ENCODE assay signal across 8 mouse cellular contexts in genomic region chr15:83602372-83603045, GRCm38 (mm10). TPM values are rescaled to one million over a fixed set of nuclear protein-coding genes. Genes with fewer than 3 reads are reported as not detected.
DNase-seq lines count a peak whose midpoint lies in the region; ATAC-seq lines count a peak whose summit lies in the region.

No protein-coding gene starts in this region.

- H3K27ac ChIP-seq in intestine, embryonic 16.5 days (ENCODE audit: low read length): 0 out of 2 replicates have a peak overlapping the region, but pooled peaks have one; percentile 43
- no peak overlapping the region for H3K27ac ChIP-seq in midbrain, embryonic 14.5 days (replicated peaks; ENCODE audit: low read depth, low read length)
- no peak overlapping the region for H3K27ac ChIP-seq in forebrain, embryonic 11.5 days (ENCODE audit: low read depth, low read length)

- H3K4me1 ChIP-seq in intestine, embryonic 16.5 days (ENCODE audit: control insufficient read depth, insufficient read depth, low read length): no peaks in the 10 kb centered on the region; the same call in 1 of the 2 replicates
- no peaks in the 10 kb centered on the region for H3K4me1 ChIP-seq in midbrain, embryonic 14.5 days (ENCODE audit: control insufficient read depth, insufficient read depth, low read length)
- H3K4me1 ChIP-seq in forebrain, embryonic 11.5 days (replicated peaks; ENCODE audit: control insufficient read depth, insufficient read depth, low read length): no peaks in the 10 kb centered on the region

- no peaks in the 10 kb centered on the region for H3K27me3 ChIP-seq in intestine, embryonic 16.5 days (replicated peaks; ENCODE audit: control insufficient read depth, insufficient read depth, low read length)
- no peaks in the 10 kb centered on the region for H3K27me3 ChIP-seq in midbrain, embryonic 14.5 days (ENCODE audit: control insufficient read depth, insufficient read depth, low read length)
- no peaks in the 10 kb centered on the region for H3K27me3 ChIP-seq in forebrain, embryonic 11.5 days (ENCODE audit: control insufficient read depth, insufficient read depth, low read length)

- H3K9me3 ChIP-seq in intestine, embryonic 16.5 days (ENCODE audit: control insufficient read depth, low read length): no peaks in the 10 kb centered on the region
- H3K9me3 ChIP-seq in midbrain, embryonic 14.5 days (ENCODE audit: control insufficient read depth, low read length): no peaks in the 10 kb centered on the region
- H3K9me3 ChIP-seq in forebrain, embryonic 11.5 days (ENCODE audit: control insufficient read depth, low read length): no peaks in the 10 kb centered on the region

- peak; percentile 67 to 69 for DNase-seq in B cell, adult 2 months
- peak; percentile 14 for DNase-seq in Muller cell, postnatal 12 days (ENCODE audit: inconsistent ontology term)
- no peak for DNase-seq in midbrain, embryonic 14.5 days
- DNase-seq in left cerebral cortex, adult 8-10 months (ENCODE audit: low spot score in 2 of 2): no peak
- no peak for DNase-seq in embryo, embryonic 10 days (ENCODE audit: low spot score)
- DNase-seq in forebrain, embryonic 11.5 days (ENCODE audit: low spot score): no peak

- ATAC-seq in intestine, embryonic 16.5 days: no peak; the same call in 1 of the 2 replicates
- peak; percentile 61 for ATAC-seq in megakaryocyte progenitor cell, adult 5-6 weeks (replicated peaks; ENCODE audit: poor library complexity)
- ATAC-seq in midbrain, embryonic 14.5 days (ENCODE audit: low FRiP score, low TSS enrichment): no peak
- ATAC-seq in forebrain, embryonic 11.5 days (replicated peaks; ENCODE audit: low FRiP score): no peak

- 60% methylated on average over 13 of the region's 13 CpGs for WGBS in intestine, embryonic 16.5 days
- 88% methylated on average over 13 of the region's 13 CpGs for WGBS in midbrain, embryonic 14.5 days
- WGBS in forebrain, embryonic 11.5 days: 87% methylated on average over 13 of the region's 13 CpGs

- H3K4me2 ChIP-seq in intestine, embryonic 16.5 days (ENCODE audit: low read depth, low read length): no peak overlapping the region
- no peak overlapping the region for H3K4me2 ChIP-seq in midbrain, embryonic 14.5 days (ENCODE audit: low read length)
- no peak overlapping the region for H3K4me2 ChIP-seq in forebrain, embryonic 11.5 days (ENCODE audit: low read depth, low read length, severe bottlenecking)

- no peaks in the 10 kb centered on the region for H3K36me3 ChIP-seq in intestine, embryonic 16.5 days (ENCODE audit: control insufficient read depth, insufficient read depth, low read length)
- no peaks in the 10 kb centered on the region for H3K36me3 ChIP-seq in midbrain, embryonic 14.5 days (ENCODE audit: control insufficient read depth, insufficient read depth, low read length)
- H3K36me3 ChIP-seq in forebrain, embryonic 11.5 days (ENCODE audit: control insufficient read depth, insufficient read depth, low read length): no peaks in the 10 kb centered on the region

- no peak overlapping the region for H3K9ac ChIP-seq in intestine, embryonic 16.5 days (ENCODE audit: low read depth, low read length)
- no peak overlapping the region for H3K9ac ChIP-seq in midbrain, embryonic 14.5 days (replicated peaks; ENCODE audit: low read length)
- no peak overlapping the region for H3K9ac ChIP-seq in forebrain, embryonic 11.5 days (ENCODE audit: low read length)

- H3K4me3 ChIP-seq in intestine, embryonic 16.5 days (ENCODE audit: low read length): no peak overlapping the region
- no peak overlapping the region for H3K4me3 ChIP-seq in midbrain, embryonic 14.5 days (replicated peaks; ENCODE audit: low read depth, low read length)
- H3K4me3 ChIP-seq in forebrain, embryonic 11.5 days (ENCODE audit: low read depth, low read length): no peak overlapping the region

RNA-seq across cellular contexts. Expression of gene Ttll12, which starts 7.6 kb away (rescaled TPM):
- polyA plus RNA-seq in intestine, embryonic 16.5 days (2015; fragmentation: Nextera tagmentation; extraction: Ambion mirVana): 29.3 and 30.2 TPM in 2 replicates
- 17.0 and 20.8 TPM in 2 replicates for total RNA-seq in megakaryocyte progenitor cell, adult 5-6 weeks (2015)
- 10.9 and 11.6 TPM in 2 replicates for total RNA-seq in megakaryocyte progenitor cell, adult 5-6 weeks (2017)
- polyA plus RNA-seq in midbrain, embryonic 14.5 days (2014; fragmentation: Nextera tagmentation; extraction: Ambion mirVana): 47.2 and 50.7 TPM in 2 replicates
- total RNA-seq in left cerebral cortex, adult 8-10 months (2022): 10 to 100 TPM in 1 of 4 experiments, 1 to 10 TPM in 3; 9.3 to 10.6 (median 10.0) TPM
- polyA plus RNA-seq in forebrain, embryonic 11.5 days (2014; fragmentation: Nextera tagmentation; extraction: Ambion mirVana): 51.8 and 59.5 TPM in 2 replicates

RNA-seq across cellular contexts. Expression of gene Mcat, which starts 38.9 kb away (rescaled TPM):
- 26.4 and 27.0 TPM in 2 replicates for polyA plus RNA-seq in intestine, embryonic 16.5 days (2015; fragmentation: Nextera tagmentation; extraction: Ambion mirVana)
- 13.2 and 17.6 TPM in 2 replicates for total RNA-seq in megakaryocyte progenitor cell, adult 5-6 weeks (2015)
- total RNA-seq in megakaryocyte progenitor cell, adult 5-6 weeks (2017): 15.3 and 16.3 TPM in 2 replicates
- polyA plus RNA-seq in midbrain, embryonic 14.5 days (2014; fragmentation: Nextera tagmentation; extraction: Ambion mirVana): 30.3 and 36.2 TPM in 2 replicates
- 10 to 100 TPM; 21.5 to 30.0 (median 28.1) TPM for total RNA-seq in left cerebral cortex, adult 8-10 months (2022)
- polyA plus RNA-seq in forebrain, embryonic 11.5 days (2014; fragmentation: Nextera tagmentation; extraction: Ambion mirVana): 45.7 and 53.1 TPM in 2 replicates

RNA-seq across cellular contexts. Expression of gene Tspo, which starts 39.1 kb away (rescaled TPM):
- 128 and 133 TPM in 2 replicates for polyA plus RNA-seq in intestine, embryonic 16.5 days (2015; fragmentation: Nextera tagmentation; extraction: Ambion mirVana)
- total RNA-seq in megakaryocyte progenitor cell, adult 5-6 weeks (2015): 123 and 129 TPM in 2 replicates
- total RNA-seq in megakaryocyte progenitor cell, adult 5-6 weeks (2017): 70.4 and 103 TPM in 2 replicates
- 3.4 and 12.2 TPM in 2 replicates for polyA plus RNA-seq in midbrain, embryonic 14.5 days (2014; fragmentation: Nextera tagmentation; extraction: Ambion mirVana)
- 10 to 100 TPM in 3 of 4 experiments, 1 to 10 TPM in 1; 8.7 to 12.8 (median 10.5) TPM for total RNA-seq in left cerebral cortex, adult 8-10 months (2022)
- polyA plus RNA-seq in forebrain, embryonic 11.5 days (2014; fragmentation: Nextera tagmentation; extraction: Ambion mirVana): 28.4 and 33.0 TPM in 2 replicates

Comparison
In these comparisons a context has a peak if more than half of its experiments do, and no peak if none do; other contexts are left out.
1. DNase-seq: peak in B cell, adult 2 months (2 of 2) and Muller cell, postnatal 12 days (single experiment); none in midbrain, embryonic 14.5 days (single experiment), left cerebral cortex, adult 8-10 months (0 of 2), embryo, embryonic 10 days (single experiment) and forebrain, embryonic 11.5 days (single experiment).